Mouse (Mus musculus): Measurements from ENCODE around the gene Irx4. TPM values are rescaled to one million over a fixed set of nuclear protein-coding genes. Genes with fewer than 3 reads are reported as not detected.

Gene Irx4
- total and polyA plus RNA-seq, 3 experiments = not detected

DNA sequence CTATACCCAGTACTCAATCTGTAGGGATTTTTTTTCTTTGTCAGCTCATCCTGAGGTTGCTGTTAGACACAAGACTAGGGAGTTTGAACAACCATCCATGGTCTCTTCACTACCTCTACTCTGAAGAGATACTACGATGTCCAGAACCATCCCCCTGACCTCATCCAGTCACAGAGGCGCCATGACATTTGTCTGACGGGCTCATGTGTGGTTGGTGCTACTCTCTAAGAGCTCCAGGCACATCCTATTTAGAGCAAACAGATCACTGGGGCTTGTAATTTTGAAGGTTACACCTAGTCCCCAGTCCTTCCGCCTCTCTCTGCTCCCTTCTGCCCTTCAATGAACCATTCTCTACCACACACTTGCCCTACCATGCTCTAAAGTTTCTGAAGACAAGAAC is 13.3 kb upstream of the Irx4 start:
- H3K27ac ChIP-seq (ENCODE audit: control insufficient read depth, low read depth, low read length) = no peak overlapping the region
- H3K9me3 ChIP-seq (replicated peaks; ENCODE audit: insufficient read depth, low read length) = no peaks in the 10 kb centered on the region
- H3K27me3 ChIP-seq (ENCODE audit: control insufficient read depth in 1 of 2, insufficient read depth in 2 of 2, low read length in 2 of 2) = no peaks in the 10 kb centered on the region
- TF ChIP-seq CTCF (IDR thresholded peaks at IDR 0.05 in 2 of 3, conservative IDR thresholded peaks at IDR 0.05 in 1 of 3; ENCODE audit: control insufficient read depth in 1 of 3, insufficient read depth in 1 of 3, low read depth in 2 of 3, low read length in 3 of 3, poor library complexity in 1 of 3, severe bottlenecking in 1 of 3) = no peak
- no peak for TF ChIP-seq MAZ (IDR thresholded peaks at IDR 0.05; ENCODE audit: low read depth, low read length)
- TF ChIP-seq USF1 (IDR thresholded peaks at IDR 0.05; ENCODE audit: low read depth, low read length) = no peak
- no peak for TF ChIP-seq NRF1 (IDR thresholded peaks at IDR 0.05; ENCODE audit: insufficient read depth, low read depth, low read length, poor library complexity, severe bottlenecking)
- TF ChIP-seq EP300 (IDR thresholded peaks at IDR 0.05; ENCODE audit: low read depth in 1 of 2, low read length in 2 of 2) = no peak
- TF ChIP-seq BHLHE40 (IDR thresholded peaks at IDR 0.05; ENCODE audit: borderline replicate concordance, low read depth, low read length) = no peak
- no peak for TF ChIP-seq ETS1 (IDR thresholded peaks at IDR 0.05; ENCODE audit: low read depth, low read length)
- no peak for TF ChIP-seq MYB (IDR thresholded peaks at IDR 0.05; ENCODE audit: low read depth, low read length)
- no peak for TF ChIP-seq TBP (IDR thresholded peaks at IDR 0.05; ENCODE audit: low read depth, low read length)
- TF ChIP-seq E2F4 (IDR thresholded peaks at IDR 0.05; ENCODE audit: borderline replicate concordance, low read depth, low read length) = no peak
- no peak overlapping the region for H3K9ac ChIP-seq (ENCODE audit: control insufficient read depth, low read depth, low read length, poor library complexity, severe bottlenecking)
- no peak for DNase-seq (ENCODE audit: low read depth, low spot score)
- no peak overlapping the region for H3K4me3 ChIP-seq (ENCODE audit: control insufficient read depth in 1 of 2, insufficient read depth in 1 of 2, low read depth in 2 of 2, low read length in 2 of 2)
- no peaks in the 10 kb centered on the region for H3K4me1 ChIP-seq (ENCODE audit: control insufficient read depth in 1 of 2, insufficient read depth in 2 of 2, low read length in 2 of 2)
- no peaks in the 10 kb centered on the region for H3K36me3 ChIP-seq (ENCODE audit: control insufficient read depth in 1 of 2, insufficient read depth in 2 of 2, low read length in 2 of 2)
- no peaks in the 10 kb centered on the region for H3K79me2 ChIP-seq (ENCODE audit: control insufficient read depth, insufficient read depth, low read length, poor library complexity)

DNA sequence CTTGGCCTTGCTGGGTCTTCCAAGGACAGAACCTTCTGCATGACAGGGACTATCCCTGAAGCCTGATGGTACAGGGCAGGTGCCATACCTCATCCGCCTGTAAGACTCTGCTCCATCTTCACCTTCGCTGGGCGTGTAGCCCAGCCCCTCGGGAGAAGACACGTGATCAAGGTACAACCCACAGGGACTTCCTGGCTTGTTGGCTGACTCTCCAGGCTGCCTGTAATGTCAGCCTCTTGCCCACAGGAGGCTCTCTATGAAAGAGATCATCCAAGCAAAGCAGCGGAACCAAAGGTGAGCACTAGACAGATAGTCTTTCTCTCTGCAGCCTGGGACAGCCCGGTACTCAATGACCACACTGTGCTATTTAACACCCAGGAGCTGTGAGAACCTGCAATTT is 9.1 kb upstream of the Irx4 start:
- DNase-seq (ENCODE audit: low read depth, low spot score) = no peak
- Histone ChIP-seq H3K9ac (ENCODE audit: control insufficient read depth, low read depth, low read length, poor library complexity, severe bottlenecking) (no peak overlapping the region), H3K4me1 (ENCODE audit: control insufficient read depth in 1 of 2, insufficient read depth in 2 of 2, low read length in 2 of 2) (no peaks in the 10 kb centered on the region), H3K9me3 (replicated peaks; ENCODE audit: insufficient read depth, low read length) (no peaks in the 10 kb centered on the region), H3K36me3 (ENCODE audit: control insufficient read depth in 1 of 2, insufficient read depth in 2 of 2, low read length in 2 of 2) (no peaks in the 10 kb centered on the region), H3K27me3 (ENCODE audit: control insufficient read depth in 1 of 2, insufficient read depth in 2 of 2, low read length in 2 of 2) (no peaks in the 10 kb centered on the region), H3K27ac (ENCODE audit: control insufficient read depth, low read depth, low read length) (no peak overlapping the region), H3K79me2 (ENCODE audit: control insufficient read depth, insufficient read depth, low read length, poor library complexity) (no peaks in the 10 kb centered on the region), H3K4me3 (ENCODE audit: control insufficient read depth in 1 of 2, insufficient read depth in 1 of 2, low read depth in 2 of 2, low read length in 2 of 2) (no peak overlapping the region)
- TF ChIP-seq E2F4 (IDR thresholded peaks at IDR 0.05; ENCODE audit: borderline replicate concordance, low read depth, low read length) = no peak
- no peak for TF ChIP-seq MXI1 (IDR thresholded peaks at IDR 0.05; ENCODE audit: low read depth, low read length)
- TF ChIP-seq MAZ (IDR thresholded peaks at IDR 0.05; ENCODE audit: low read depth, low read length) = no peak
- TF ChIP-seq CHD2 (IDR thresholded peaks at IDR 0.05; ENCODE audit: low read length) = no peak
- TF ChIP-seq ZMIZ1 (IDR thresholded peaks at IDR 0.05; ENCODE audit: low read depth, low read length) = no peak
- TF ChIP-seq TAL1 (IDR thresholded peaks at IDR 0.05; ENCODE audit: low read length) = no peak
- no peak for TF ChIP-seq JUND (IDR thresholded peaks at IDR 0.05; ENCODE audit: low read depth, low read length)
- no peak for TF ChIP-seq ETS1 (IDR thresholded peaks at IDR 0.05; ENCODE audit: low read depth, low read length)
- no peak for TF ChIP-seq GATA1 (IDR thresholded peaks at IDR 0.05; ENCODE audit: low read depth, low read length)
- no peak for TF ChIP-seq POLR2A (IDR thresholded peaks at IDR 0.05; ENCODE audit: control insufficient read depth in 1 of 2, insufficient read depth in 1 of 2, low read depth in 1 of 2, low read length in 2 of 2, poor library complexity in 1 of 2)
- no peak for TF ChIP-seq UBTF (IDR thresholded peaks at IDR 0.05; ENCODE audit: borderline replicate concordance, insufficient read depth, low read depth, low read length)
- TF ChIP-seq MAFK (IDR thresholded peaks at IDR 0.05; ENCODE audit: borderline replicate concordance, low read depth, low read length) = no peak
- TF ChIP-seq NELFE (IDR thresholded peaks at IDR 0.05; ENCODE audit: low read depth, low read length) = no peak
- no peak for TF ChIP-seq EP300 (IDR thresholded peaks at IDR 0.05; ENCODE audit: low read depth in 1 of 2, low read length in 2 of 2)
- TF ChIP-seq CTCF (IDR thresholded peaks at IDR 0.05 in 2 of 3, conservative IDR thresholded peaks at IDR 0.05 in 1 of 3; ENCODE audit: control insufficient read depth in 1 of 3, insufficient read depth in 1 of 3, low read depth in 2 of 3, low read length in 3 of 3, poor library complexity in 1 of 3, severe bottlenecking in 1 of 3) = no peak
- no peak for TF ChIP-seq HCFC1 (IDR thresholded peaks at IDR 0.05; ENCODE audit: low read depth, low read length)
- TF ChIP-seq POLR2AphosphoS5 (IDR thresholded peaks at IDR 0.05; ENCODE audit: borderline replicate concordance, low read depth, low read length) = no peak
